Mouse (Mus musculus): ENCODE data around the gene Hc. TPM values are rescaled to one million over a fixed set of nuclear protein-coding genes. Genes with fewer than 3 reads are reported as not detected.

Gene Hc
- polyA plus RNA-seq, 1 experiment from 2014 or later = 0.38 TPM

- ATAC-seq (replicated peaks; ENCODE audit: insufficient number of reproducible peaks, low FRiP score, low TSS enrichment, low read depth) = no peak
- Histone ChIP-seq H3K9me3 (replicated peaks; ENCODE audit: control insufficient read depth, low read length) (no peaks in the 10 kb centered on the region), H3K36me3 (replicated peaks; ENCODE audit: control insufficient read depth, insufficient read depth, low read depth, low read length) (no peaks in the 10 kb centered on the region), H3K4me1 (ENCODE audit: control insufficient read depth, insufficient read depth, low read length) (no peaks in the 10 kb centered on the region), H3K27ac (replicated peaks; ENCODE audit: low read depth, low read length) (no peak overlapping the region), H3K4me2 (ENCODE audit: low read depth, low read length) (no peak overlapping the region), H3K9ac (replicated peaks; ENCODE audit: low read length) (0 out of 2 replicates have a peak overlapping the region, but pooled peaks have one; percentile 39), H3K27me3 (ENCODE audit: control insufficient read depth, insufficient read depth, low read length) (no peaks in the 10 kb centered on the region), H3K4me3 (ENCODE audit: low read depth, low read length) (no peak overlapping the region)
- 29% methylated on average over 11 of the region's 11 CpGs for WGBS
- DNase-seq (ENCODE audit: low spot score) = peak; percentile 50
Measured at GRCm38 (mm10) chr2:34982906-34983698, 78.1 kb downstream of the Hc start.

- DNase-seq (ENCODE audit: low spot score) = peak; percentile 54
- Histone ChIP-seq H3K9ac (replicated peaks; ENCODE audit: low read length) (no peak overlapping the region), H3K36me3 (replicated peaks; ENCODE audit: control insufficient read depth, insufficient read depth, low read depth, low read length) (no peaks in the 10 kb centered on the region), H3K4me2 (ENCODE audit: low read depth, low read length) (no peak overlapping the region), H3K27ac (replicated peaks; ENCODE audit: low read depth, low read length) (no peak overlapping the region; the same call in 1 of the 2 replicates), H3K27me3 (ENCODE audit: control insufficient read depth, insufficient read depth, low read length) (no peaks in the 10 kb centered on the region), H3K4me1 (ENCODE audit: control insufficient read depth, insufficient read depth, low read length) (no peaks in the 10 kb centered on the region), H3K4me3 (ENCODE audit: low read depth, low read length) (no peak overlapping the region), H3K9me3 (replicated peaks; ENCODE audit: control insufficient read depth, low read length) (no peaks in the 10 kb centered on the region)
- WGBS = 64% methylated on average over 14 of the region's 14 CpGs
- ATAC-seq (replicated peaks; ENCODE audit: insufficient number of reproducible peaks, low FRiP score, low TSS enrichment, low read depth) = no peak
Measured at GRCm38 (mm10) chr2:34982096-34982724, 79.0 kb downstream of the Hc start.

DNA sequence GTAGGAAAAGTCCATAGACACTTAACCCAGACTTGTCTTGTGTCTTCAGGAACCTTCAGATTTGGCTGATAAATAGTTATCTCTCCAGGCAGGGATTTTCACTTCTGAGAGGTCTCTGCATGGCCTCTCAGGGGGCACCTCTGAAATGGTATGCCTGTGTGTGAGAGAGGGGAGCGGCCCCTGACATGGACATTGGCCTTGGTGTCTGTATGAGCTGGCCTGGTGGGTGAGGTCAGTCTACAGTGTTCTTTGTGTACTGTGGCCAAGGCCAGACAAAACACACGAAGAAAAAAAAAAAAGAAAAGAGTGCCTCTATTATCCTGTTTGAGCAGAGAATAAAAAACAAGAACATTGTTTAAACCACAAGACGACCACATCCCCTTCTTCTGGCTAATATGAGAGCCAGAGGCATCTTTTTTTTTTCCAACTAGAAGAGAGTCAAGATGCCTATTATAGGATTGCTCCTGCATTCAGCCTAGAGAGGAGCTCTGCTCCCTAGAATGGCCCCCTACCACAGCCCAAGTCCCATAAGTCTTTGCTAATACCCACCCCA, 81.7 kb downstream of the Hc start:
- no peak overlapping the region for H3K9ac ChIP-seq (replicated peaks; ENCODE audit: low read length)
- no peak for ATAC-seq (replicated peaks; ENCODE audit: insufficient number of reproducible peaks, low FRiP score, low TSS enrichment, low read depth)
- no peak overlapping the region for H3K4me2 ChIP-seq (ENCODE audit: low read depth, low read length)
- H3K4me3 ChIP-seq (ENCODE audit: low read depth, low read length) = no peak overlapping the region
- DNase-seq (ENCODE audit: low spot score) = no peak
- H3K27ac ChIP-seq (replicated peaks; ENCODE audit: low read depth, low read length) = no peak overlapping the region
- H3K9me3 ChIP-seq (replicated peaks; ENCODE audit: control insufficient read depth, low read length) = no peaks in the 10 kb centered on the region
- WGBS = 70% methylated on average over 3 of the region's 3 CpGs
- no peaks in the 10 kb centered on the region for H3K27me3 ChIP-seq (ENCODE audit: control insufficient read depth, insufficient read depth, low read length)
- H3K36me3 ChIP-seq (replicated peaks; ENCODE audit: control insufficient read depth, insufficient read depth, low read depth, low read length) = no peaks in the 10 kb centered on the region
- H3K4me1 ChIP-seq (ENCODE audit: control insufficient read depth, insufficient read depth, low read length) = no peaks in the 10 kb centered on the region

GRCm38 (mm10) chr2:34978226-34978625, 83.0 kb downstream of the Hc start:
- no peaks in the 10 kb centered on the region for H3K27me3 ChIP-seq (ENCODE audit: control insufficient read depth, insufficient read depth, low read length)
- H3K9me3 ChIP-seq (replicated peaks; ENCODE audit: control insufficient read depth, low read length) = no peaks in the 10 kb centered on the region
- H3K4me2 ChIP-seq (ENCODE audit: low read depth, low read length) = no peak overlapping the region
- H3K4me3 ChIP-seq (ENCODE audit: low read depth, low read length) = no peak overlapping the region
- H3K9ac ChIP-seq (replicated peaks; ENCODE audit: low read length) = no peak overlapping the region
- no peaks in the 10 kb centered on the region for H3K4me1 ChIP-seq (ENCODE audit: control insufficient read depth, insufficient read depth, low read length)
- H3K36me3 ChIP-seq (replicated peaks; ENCODE audit: control insufficient read depth, insufficient read depth, low read depth, low read length) = no peaks in the 10 kb centered on the region
- DNase-seq (ENCODE audit: low spot score) (no peak), ATAC-seq (replicated peaks; ENCODE audit: insufficient number of reproducible peaks, low FRiP score, low TSS enrichment, low read depth) (no peak)
- no peak overlapping the region for H3K27ac ChIP-seq (replicated peaks; ENCODE audit: low read depth, low read length)
- 91% methylated on average over 2 of the region's 2 CpGs for WGBS

DNA sequence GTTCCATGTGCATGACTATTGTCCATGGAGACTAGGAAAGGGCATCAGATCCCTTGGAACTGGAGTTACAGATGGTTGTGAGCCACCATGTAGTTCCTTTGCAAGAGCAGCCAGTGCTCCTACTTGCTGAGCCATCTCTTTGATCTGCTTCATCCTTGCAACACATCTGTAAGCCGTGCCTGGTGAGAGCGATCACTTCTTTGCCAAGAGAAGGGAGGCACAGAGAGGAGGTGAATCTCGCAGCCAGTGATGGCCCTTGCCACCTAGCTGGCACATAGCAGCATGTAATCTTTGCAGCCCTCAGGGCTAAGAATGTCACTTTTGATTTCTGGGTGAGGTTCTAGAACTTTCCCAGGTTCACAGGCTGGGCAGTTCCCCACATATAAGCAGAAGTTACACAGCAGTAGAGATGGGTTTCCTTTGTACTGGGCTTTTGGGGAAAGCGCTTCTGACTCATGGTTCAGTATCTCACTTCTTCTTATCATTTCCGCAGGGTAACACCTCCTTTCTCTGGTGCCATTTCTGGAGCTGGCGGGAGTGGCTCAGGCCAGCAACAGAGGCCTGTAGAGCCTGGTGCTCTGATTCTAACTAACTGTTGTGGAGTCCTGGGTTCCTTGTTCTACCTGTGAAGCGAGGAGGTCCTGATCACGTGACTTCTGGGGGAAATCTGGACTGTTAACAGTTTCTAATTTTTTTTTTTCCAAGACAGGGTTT, 84.1 kb downstream of the Hc start:
- DNase-seq (ENCODE audit: low spot score) = no peak
- ATAC-seq (replicated peaks; ENCODE audit: insufficient number of reproducible peaks, low FRiP score, low TSS enrichment, low read depth) = no peak
- H3K4me2 ChIP-seq (ENCODE audit: low read depth, low read length) = no peak overlapping the region
- no peak overlapping the region for H3K4me3 ChIP-seq (ENCODE audit: low read depth, low read length)
- H3K9me3 ChIP-seq (replicated peaks; ENCODE audit: control insufficient read depth, low read length) = no peaks in the 10 kb centered on the region
- H3K27ac ChIP-seq (replicated peaks; ENCODE audit: low read depth, low read length) = no peak overlapping the region
- no peaks in the 10 kb centered on the region for H3K27me3 ChIP-seq (ENCODE audit: control insufficient read depth, insufficient read depth, low read length)
- no peaks in the 10 kb centered on the region for H3K36me3 ChIP-seq (replicated peaks; ENCODE audit: control insufficient read depth, insufficient read depth, low read depth, low read length)
- no peak overlapping the region for H3K9ac ChIP-seq (replicated peaks; ENCODE audit: low read length)
- no peaks in the 10 kb centered on the region for H3K4me1 ChIP-seq (ENCODE audit: control insufficient read depth, insufficient read depth, low read length)
- 83% methylated on average over 8 of the region's 8 CpGs for WGBS

DNA sequence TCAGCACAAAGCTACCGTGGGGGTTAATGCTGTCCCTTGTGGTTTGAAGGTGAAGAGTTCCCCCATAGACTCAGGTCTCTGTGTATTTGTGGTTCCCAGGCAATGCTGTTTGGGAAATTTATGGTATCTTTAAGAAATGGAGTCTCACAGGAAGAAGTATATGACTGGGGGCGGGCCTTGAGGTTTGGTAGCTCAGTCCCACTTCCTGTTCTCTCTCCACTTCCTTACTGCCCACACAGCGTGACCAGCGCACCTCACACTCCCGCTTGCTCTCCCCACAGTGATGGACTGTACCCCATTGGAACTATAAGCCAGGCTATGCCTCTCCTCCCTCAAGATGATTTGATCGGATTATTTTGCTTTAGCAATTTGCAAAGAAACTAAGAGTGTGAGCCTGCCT, 84.8 kb downstream of the Hc start:
- H3K27me3 ChIP-seq (ENCODE audit: control insufficient read depth, insufficient read depth, low read length) = no peaks in the 10 kb centered on the region
- H3K36me3 ChIP-seq (replicated peaks; ENCODE audit: control insufficient read depth, insufficient read depth, low read depth, low read length) = no peaks in the 10 kb centered on the region
- no peaks in the 10 kb centered on the region for H3K4me1 ChIP-seq (ENCODE audit: control insufficient read depth, insufficient read depth, low read length)
- ATAC-seq (replicated peaks; ENCODE audit: insufficient number of reproducible peaks, low FRiP score, low TSS enrichment, low read depth) (no peak), DNase-seq (ENCODE audit: low spot score) (no peak)
- no peak overlapping the region for H3K27ac ChIP-seq (replicated peaks; ENCODE audit: low read depth, low read length)
- no peak overlapping the region for H3K4me2 ChIP-seq (ENCODE audit: low read depth, low read length)
- no peak overlapping the region for H3K9ac ChIP-seq (replicated peaks; ENCODE audit: low read length)
- H3K4me3 ChIP-seq (ENCODE audit: low read depth, low read length) = no peak overlapping the region
- WGBS = 86% methylated on average over 6 of the region's 6 CpGs
- H3K9me3 ChIP-seq (replicated peaks; ENCODE audit: control insufficient read depth, low read length) = no peaks in the 10 kb centered on the region

GRCm38 (mm10) chr2:34973087-34973486, 88.2 kb downstream of the Hc start:
- no peak for ATAC-seq (replicated peaks; ENCODE audit: insufficient number of reproducible peaks, low FRiP score, low TSS enrichment, low read depth)
- H3K9me3 ChIP-seq (replicated peaks; ENCODE audit: control insufficient read depth, low read length) = no peaks in the 10 kb centered on the region
- H3K36me3 ChIP-seq (replicated peaks; ENCODE audit: control insufficient read depth, insufficient read depth, low read depth, low read length) = no peaks in the 10 kb centered on the region
- WGBS = 90% methylated on average over 8 of the region's 8 CpGs
- no peak overlapping the region for H3K9ac ChIP-seq (replicated peaks; ENCODE audit: low read length)
- no peak for DNase-seq (ENCODE audit: low spot score)
- H3K4me3 ChIP-seq (ENCODE audit: low read depth, low read length) = no peak overlapping the region
- H3K27ac ChIP-seq (replicated peaks; ENCODE audit: low read depth, low read length) = no peak overlapping the region
- no peaks in the 10 kb centered on the region for H3K27me3 ChIP-seq (ENCODE audit: control insufficient read depth, insufficient read depth, low read length)
- no peaks in the 10 kb centered on the region for H3K4me1 ChIP-seq (ENCODE audit: control insufficient read depth, insufficient read depth, low read length)
- no peak overlapping the region for H3K4me2 ChIP-seq (ENCODE audit: low read depth, low read length)

Measured in embryonic facial prominence, embryonic 11.5 days (tissue).